Mouse (Mus musculus) midbrain, embryonic 11.5 days (tissue): ENCODE results near the gene Cdk4. TPM values are rescaled to one million over a fixed set of nuclear protein-coding genes. Genes with fewer than 3 reads are reported as not detected.
"Not testable (repeated sequence)": the region's sequence is repeated elsewhere in the genome, so short reads cannot be mapped to it uniquely, and the experiment has no call there.

ENCODE experiments used
- ATAC-seq: fragments of 200-750 bp; cut with Nextera tagmentation; 2 replicates; pipeline ENCODE4 v1.8.0; 2017; ENCODE audit warnings: moderate TSS enrichment, moderate library complexity; ENCODE audit not compliant: low FRiP score
- DNase-seq: peaks from one replicate; pipeline ENCODE4 v3.0.0; 2015; ENCODE audit warnings: low spot score; ENCODE audit errors: missing footprints
- H3K27ac ChIP-seq: fragments of 300-500 bp; sonication (generic); 2 replicates; pipeline ENCODE4 v1.5.1; 2014; ENCODE audit warnings: low read depth, low read length
- H3K27me3 ChIP-seq: fragments of 300-500 bp; sonication (generic); 2 replicates; pipeline ENCODE4 v1.6.1; 2014; ENCODE audit warnings: mild to moderate bottlenecking, low read length, moderate library complexity, mixed read lengths; ENCODE audit not compliant: control insufficient read depth, insufficient read depth
- H3K36me3 ChIP-seq: fragments of 300-500 bp; sonication (generic); 2 replicates; pipeline ENCODE4 v1.6.1; 2014; ENCODE audit warnings: mild to moderate bottlenecking, low read length, moderate library complexity, mixed read lengths; ENCODE audit not compliant: control insufficient read depth, insufficient read depth
- H3K4me1 ChIP-seq: fragments of 300-500 bp; sonication (generic); 2 replicates; pipeline ENCODE4 v1.6.1; 2014; ENCODE audit warnings: low read length; ENCODE audit not compliant: control insufficient read depth, insufficient read depth
- H3K4me2 ChIP-seq: fragments of 300-500 bp; sonication (generic); 2 replicates; pipeline ENCODE4 v1.6.1; 2014; ENCODE audit warnings: mild to moderate bottlenecking, moderate library complexity
- H3K4me3 ChIP-seq: fragments of 300-500 bp; sonication (generic); 2 replicates; pipeline ENCODE4 v1.5.1; 2014; ENCODE audit warnings: low read depth, low read length
- H3K9ac ChIP-seq: fragments of 300-500 bp; sonication (generic); 2 replicates; pipeline ENCODE4 v1.6.1; 2014; ENCODE audit warnings: low read length
- H3K9me3 ChIP-seq: fragments of 300-500 bp; sonication (generic); 2 replicates; pipeline ENCODE4 v1.6.1; 2016; ENCODE audit warnings: low read length; ENCODE audit not compliant: control insufficient read depth
- WGBS: fragments of 180-500 bp; shearing (Covaris S2); extraction: QIAGEN DNeasy Blood & Tissue Kit; methylation state at CpG from one replicate; pipeline ENCODE4 v1.1.7; 2014; 5-methylcytosine and 5-hydroxymethylcytosine counted together
- polyA plus RNA-seq: library from polyadenylated mRNA; unstranded; fragments of >200 nt; fragmentation: Nextera tagmentation; extraction: Ambion mirVana; gene quantifications from 2 replicates; pipeline ENCODE4 v1.2.1, GENCODE M21; 2014

The Cdk4 gene
- polyA plus RNA-seq, 1 experiment from 2014 or later = 2,848 TPM

DNA sequence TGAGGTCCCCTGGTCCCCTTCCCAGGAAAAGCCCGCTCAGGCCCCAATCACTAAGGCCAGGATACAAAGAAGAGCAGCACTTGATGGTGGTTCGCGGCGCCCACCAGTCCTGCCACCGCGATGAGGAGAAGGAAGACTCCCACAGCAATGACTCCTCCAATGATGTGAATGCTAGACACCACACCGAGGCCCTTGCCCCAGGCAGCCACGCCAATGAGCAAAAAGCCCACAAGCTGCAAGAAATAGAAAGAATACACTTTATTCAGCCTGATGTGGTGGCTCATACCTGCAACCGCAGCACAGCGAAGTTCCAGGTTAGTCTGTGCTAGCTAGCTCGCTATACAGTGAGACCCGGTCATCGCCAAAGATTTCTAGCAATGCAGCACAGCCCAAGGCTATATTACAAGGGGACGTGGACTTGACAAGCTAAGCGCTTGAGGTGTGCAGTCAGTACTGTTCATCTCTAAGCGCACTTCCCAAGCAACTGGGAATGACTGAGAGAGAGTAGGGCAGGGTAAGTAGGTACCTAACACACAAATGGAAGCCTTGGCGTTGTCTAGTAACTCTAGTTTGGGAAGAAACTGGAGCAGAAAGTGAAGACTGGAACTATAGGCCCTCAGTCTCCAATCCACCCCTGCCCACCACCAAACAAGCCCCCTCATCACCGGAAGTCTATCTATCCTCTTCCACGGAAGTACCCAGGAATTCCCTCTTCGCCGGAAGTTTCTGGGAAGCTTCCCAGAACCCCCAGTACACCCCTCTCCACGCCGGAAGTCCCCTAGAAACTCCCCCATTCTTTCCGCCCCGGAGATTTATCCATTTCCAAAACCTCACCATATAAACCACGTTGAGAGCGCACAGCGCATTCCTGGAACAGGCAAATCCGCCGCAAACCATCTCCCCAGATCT lies 6.2 kb downstream of the Cdk4 start:
- Histone ChIP-seq H3K4me1 (peaks cover 21% of the 10 kb centered on the region), H3K27ac (peak overlapping the region; percentile 88), H3K9ac (peak overlapping the region; percentile 79), H3K27me3 (no peaks in the 10 kb centered on the region), H3K4me3 (peak overlapping the region; percentile 63), H3K36me3 (peaks cover 32% of the 10 kb centered on the region), H3K9me3 (no peaks in the 10 kb centered on the region), H3K4me2 (peak overlapping the region; percentile 97)
- DNase-seq (peak; percentile 95), ATAC-seq (peak; percentile 76)
- WGBS = 10% methylated on average over 30 of the region's 30 CpGs

- peak within 1 kb of the TSS; percentile 88 for H3K27ac ChIP-seq
- peak within 1 kb of the TSS; percentile 79 for H3K9ac ChIP-seq
- no peaks in the 10 kb centered on the region for H3K27me3 ChIP-seq
- peaks cover 14% of the 10 kb centered on the region for H3K4me1 ChIP-seq
- peaks cover 23% of the 10 kb centered on the region for H3K36me3 ChIP-seq
- no peaks in the 10 kb centered on the region for H3K9me3 ChIP-seq
- 3% methylated on average over 36 of the region's 36 CpGs for WGBS
- peak within 1 kb of the TSS; percentile 97 for H3K4me2 ChIP-seq
- peak within 1 kb of the TSS; percentile 63 for H3K4me3 ChIP-seq
- ATAC-seq = peak; percentile 90
- DNase-seq = peak; percentile 99
Observed at GRCm38 (mm10) chr10:127070190-127071121, 7.1 kb downstream of the Cdk4 start, which contains the start of gene Tspan31. Gene Tspan31, minus strand, starts transcription at chr10:127070264.

DNA sequence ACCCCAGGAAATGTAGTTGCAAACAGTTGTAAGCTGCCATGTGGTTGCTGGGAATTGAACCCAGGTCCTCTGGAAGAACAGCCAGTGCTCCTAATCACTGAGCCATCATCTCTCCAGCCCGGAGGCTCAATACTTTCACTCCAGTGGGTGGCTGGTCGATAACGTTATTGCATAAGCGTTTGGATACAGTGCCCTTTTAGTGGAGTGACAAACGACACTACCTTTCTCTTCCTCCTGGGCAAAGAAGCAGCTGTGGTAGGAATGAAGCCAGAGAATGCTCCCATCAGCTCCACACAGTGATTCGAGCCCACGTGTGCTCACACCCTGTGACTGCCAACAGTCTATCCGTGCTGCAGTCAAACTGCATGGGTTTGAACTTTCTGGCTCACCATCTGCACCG lies 7.9 kb downstream of the Cdk4 start:
- WGBS = 82% methylated on average over 9 of the region's 9 CpGs
- Histone ChIP-seq H3K27ac (no peak overlapping the region), H3K36me3 (peaks cover 15% of the 10 kb centered on the region), H3K4me2 (peak overlapping the region; percentile 79), H3K27me3 (no peaks in the 10 kb centered on the region), H3K4me3 (peak overlapping the region; percentile 63), H3K9ac (peak overlapping the region; percentile 77), H3K9me3 (no peaks in the 10 kb centered on the region), H3K4me1 (peaks cover 14% of the 10 kb centered on the region)
- ATAC-seq = no peak
- DNase-seq = no peak

- not testable (repeated sequence) for H3K9ac ChIP-seq, H3K4me2 ChIP-seq, H3K27ac ChIP-seq, DNase-seq, H3K9me3 ChIP-seq, H3K36me3 ChIP-seq, H3K27me3 ChIP-seq, ATAC-seq, H3K4me3 ChIP-seq
- WGBS = 88% methylated on average over 4 of the region's 4 CpGs
- peaks cover 14% of the 10 kb centered on the region for H3K4me1 ChIP-seq
Observed at GRCm38 (mm10) chr10:127072270-127072669, 8.9 kb downstream of the Cdk4 start.

DNA sequence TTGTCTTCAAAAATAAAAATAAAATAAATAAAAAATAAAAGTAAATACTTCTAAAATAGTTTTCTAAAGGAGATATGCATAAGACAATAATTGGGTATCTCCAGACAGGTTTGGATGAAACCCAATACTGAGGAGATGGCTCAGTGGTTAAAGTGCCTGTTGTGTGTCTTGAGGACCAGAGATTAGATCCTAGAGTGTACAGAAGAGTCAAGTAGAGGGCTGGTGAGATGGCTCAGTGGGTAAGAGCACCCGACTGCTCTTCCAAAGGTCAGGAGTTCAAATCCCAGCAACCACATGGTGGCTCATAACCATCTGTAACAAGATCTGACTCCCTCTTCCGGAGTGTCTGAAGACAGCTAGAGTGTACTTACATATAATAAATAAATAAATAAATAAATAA lies 9.6 kb downstream of the Cdk4 start:
- not testable (repeated sequence) for ATAC-seq, DNase-seq, H3K4me2 ChIP-seq

GRCm38 (mm10) chr10:127073981-127074380 lies 10.6 kb downstream of the Cdk4 start:
- Histone ChIP-seq H3K4me3 (no peak overlapping the region), H3K4me1 (peaks cover 18% of the 10 kb centered on the region), H3K36me3 (no peaks in the 10 kb centered on the region), H3K9me3 (no peaks in the 10 kb centered on the region), H3K4me2 (no peak overlapping the region), H3K27ac (no peak overlapping the region), H3K27me3 (no peaks in the 10 kb centered on the region), H3K9ac (no peak overlapping the region)
- ATAC-seq (no peak), DNase-seq (no peak)
- WGBS = 97% methylated on average over 1 of the region's 1 CpGs

More for the DNA sequence above, 9.6 kb downstream of the Cdk4 start:
- H3K27me3 ChIP-seq, H3K27ac ChIP-seq, H3K36me3 ChIP-seq, H3K4me3 ChIP-seq, H3K9me3 ChIP-seq, H3K9ac ChIP-seq: not testable (repeated sequence)
- peaks cover 17% of the 10 kb centered on the region for H3K4me1 ChIP-seq
- 85% methylated on average over 2 of the region's 2 CpGs for WGBS

DNA sequence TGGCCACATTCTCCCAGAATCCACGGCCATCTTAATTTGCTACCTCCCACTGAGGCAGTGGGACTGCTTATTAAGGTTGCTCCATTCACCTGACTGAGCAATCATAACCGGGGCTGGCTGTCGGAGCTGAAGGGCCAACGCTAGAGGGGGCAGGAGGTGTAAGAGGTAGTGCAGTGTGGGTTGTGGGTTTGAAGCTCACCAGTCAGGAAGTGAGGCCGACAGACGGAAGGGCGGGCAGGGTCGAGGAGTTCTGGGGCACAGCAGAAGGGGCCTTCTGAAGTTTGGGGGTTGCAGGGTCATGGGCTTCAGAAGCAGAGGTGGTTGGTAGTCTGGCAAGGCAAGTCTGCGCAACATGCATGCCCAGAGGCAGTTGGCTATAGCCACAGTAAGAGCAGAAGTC lies 11.7 kb downstream of the Cdk4 start, which contains the start of gene Agap2:
TSS of gene Agap2 (plus strand) at position 205 of the 400 bp plus-strand sequence.
- DNase-seq (no peak), ATAC-seq (no peak)
- Histone ChIP-seq H3K9me3 (no peaks in the 10 kb centered on the region), H3K4me3 (no peak within 1 kb of the TSS), H3K9ac (no peak within 1 kb of the TSS), H3K27ac (no peak within 1 kb of the TSS), H3K36me3 (no peaks in the 10 kb centered on the region), H3K4me1 (peaks cover 15% of the 10 kb centered on the region), H3K27me3 (peaks cover 9% of the 10 kb centered on the region), H3K4me2 (no peak within 1 kb of the TSS)
- 68% methylated on average over 9 of the region's 9 CpGs for WGBS

GRCm38 (mm10) chr10:127075651-127076050 lies 12.3 kb downstream of the Cdk4 start:
- H3K27ac ChIP-seq = no peak overlapping the region
- 83% methylated on average over 8 of the region's 8 CpGs for WGBS
- DNase-seq = no peak
- peaks cover 15% of the 10 kb centered on the region for H3K27me3 ChIP-seq
- no peaks in the 10 kb centered on the region for H3K36me3 ChIP-seq
- no peak overlapping the region for H3K4me3 ChIP-seq
- no peak for ATAC-seq
- H3K9me3 ChIP-seq = no peaks in the 10 kb centered on the region
- H3K4me2 ChIP-seq = no peak overlapping the region
- H3K9ac ChIP-seq = no peak overlapping the region
- peaks cover 19% of the 10 kb centered on the region for H3K4me1 ChIP-seq
